ENCODE assay signal across 7 mouse cellular contexts in genomic region chr13:94284543-94285269, GRCm38 (mm10). TPM values are rescaled to one million over a fixed set of nuclear protein-coding genes. Genes with fewer than 3 reads are reported as not detected.
DNase-seq lines count a peak whose midpoint lies in the region; TF ChIP-seq lines count a peak whose summit lies in the region.

No protein-coding gene starts in this region.

- no peak for TF ChIP-seq CTCF in embryonic fibroblast, embryonic 13.5 days (IDR thresholded peaks at IDR 0.05; ENCODE audit: borderline replicate concordance, insufficient read depth, low read length)

- intact Hi-C loops in heart, postnatal 10 days (cut with DNase I): loop anchor here (5.0 kb wide), 1 partner anchor 73 kb away; the partner anchor contains the start of gene Ap3b1

- no peak for TF ChIP-seq POLR2A in embryonic fibroblast, embryonic 13.5 days (IDR thresholded peaks at IDR 0.05; ENCODE audit: low read depth, low read length)

- peak; percentile 69 for DNase-seq in MN1 (ENCODE audit: low spot score)
- DNase-seq in adrenal gland, postnatal 36 days: peak; percentile 68 to 73
- DNase-seq in heart, postnatal 10 days: peak; percentile 50 to 66
- peak; percentile 42 to 60 for DNase-seq in kidney, postnatal 4 days
- peak; percentile 63 for DNase-seq in lung, postnatal 25 days (ENCODE audit: low spot score)
- peak; percentile 57 to 59 for DNase-seq in right cerebral cortex, postnatal 10 days (ENCODE audit: low spot score in 2 of 2)

- peaks cover 3% of the 10 kb centered on the region; the same call in 1 of the 2 replicates for H3K4me1 ChIP-seq in embryonic fibroblast, embryonic 13.5 days (ENCODE audit: control insufficient read depth, insufficient read depth, low read length)

- H3K27ac ChIP-seq in embryonic fibroblast, embryonic 13.5 days (ENCODE audit: insufficient read depth, low read length): no peak overlapping the region

- peak overlapping the region; percentile 83 for H3K4me3 ChIP-seq in embryonic fibroblast, embryonic 13.5 days (ENCODE audit: insufficient read depth, low read length)

RNA-seq across cellular contexts. Expression of gene Scamp1, which starts 1.0 kb away (rescaled TPM):
- total RNA-seq in adrenal gland, postnatal 36 days (2021): 10 to 100 TPM; 58.1 to 71.6 TPM
- 29.0 and 35.6 TPM in 2 replicates for polyA plus RNA-seq in embryonic fibroblast, embryonic 13.5 days (2011; ENCODE audit: insufficient read length, low read depth, missing spikeins)
- 10 to 100 TPM; 35.7 to 39.1 TPM for total RNA-seq in heart, postnatal 10 days (2021)
